Mouse (Mus musculus): ENCODE data around the gene Lrrc28. TPM values are rescaled to one million over a fixed set of nuclear protein-coding genes. Genes with fewer than 3 reads are reported as not detected.

The Lrrc28 gene
- polyA plus RNA-seq, 1 experiment from 2014 or later: 10.4 TPM

GRCm38 (mm10) chr7:67493795-67494687, 151.0 kb downstream of the Lrrc28 start:
- H3K4me2 ChIP-seq (replicated peaks): no peak overlapping the region
- H3K4me1 ChIP-seq (replicated peaks): no peaks in the 10 kb centered on the region
- no peak for ATAC-seq
- H3K9me3 ChIP-seq: no peaks in the 10 kb centered on the region
- no peak overlapping the region for H3K9ac ChIP-seq
- WGBS: 69% methylated on average over 9 of the region's 9 CpGs
- no peak overlapping the region for H3K27ac ChIP-seq
- H3K4me3 ChIP-seq (replicated peaks): no peak overlapping the region
- no peaks in the 10 kb centered on the region for H3K27me3 ChIP-seq (replicated peaks)
- H3K36me3 ChIP-seq: no peaks in the 10 kb centered on the region

GRCm38 (mm10) chr7:67487889-67488411, 157.1 kb downstream of the Lrrc28 start:
- no peak for ATAC-seq
- WGBS: 80% methylated on average over 10 of the region's 10 CpGs
- Histone ChIP-seq H3K9me3 (no peaks in the 10 kb centered on the region), H3K27ac (no peak overlapping the region), H3K4me2 (replicated peaks) (no peak overlapping the region), H3K27me3 (replicated peaks) (no peaks in the 10 kb centered on the region), H3K9ac (no peak overlapping the region), H3K4me3 (replicated peaks) (no peak overlapping the region), H3K36me3 (no peaks in the 10 kb centered on the region), H3K4me1 (replicated peaks) (no peaks in the 10 kb centered on the region)

GRCm38 (mm10) chr7:67486925-67487760, 157.9 kb downstream of the Lrrc28 start:
- no peak overlapping the region for H3K9ac ChIP-seq
- H3K4me2 ChIP-seq (replicated peaks): no peak overlapping the region
- H3K4me1 ChIP-seq (replicated peaks): no peaks in the 10 kb centered on the region
- H3K27me3 ChIP-seq (replicated peaks): no peaks in the 10 kb centered on the region
- WGBS: 78% methylated on average over 15 of the region's 15 CpGs
- no peaks in the 10 kb centered on the region for H3K36me3 ChIP-seq
- no peaks in the 10 kb centered on the region for H3K9me3 ChIP-seq
- H3K4me3 ChIP-seq (replicated peaks): no peak overlapping the region
- H3K27ac ChIP-seq: no peak overlapping the region
- no peak for ATAC-seq

GRCm38 (mm10) chr7:67486417-67486816, 158.7 kb downstream of the Lrrc28 start:
- no peak for ATAC-seq
- Histone ChIP-seq H3K4me3 (replicated peaks) (no peak overlapping the region), H3K36me3 (no peaks in the 10 kb centered on the region), H3K27ac (no peak overlapping the region), H3K4me2 (replicated peaks) (no peak overlapping the region), H3K4me1 (replicated peaks) (no peaks in the 10 kb centered on the region), H3K27me3 (replicated peaks) (no peaks in the 10 kb centered on the region), H3K9me3 (no peaks in the 10 kb centered on the region), H3K9ac (no peak overlapping the region)
- 80% methylated on average over 5 of the region's 5 CpGs for WGBS

- Histone ChIP-seq H3K4me2 (replicated peaks) (no peak overlapping the region), H3K4me1 (replicated peaks) (peaks cover 11% of the 10 kb centered on the region; the same call in 1 of the 2 replicates), H3K27me3 (replicated peaks) (no peaks in the 10 kb centered on the region), H3K36me3 (no peaks in the 10 kb centered on the region), H3K9me3 (no peaks in the 10 kb centered on the region), H3K9ac (no peak overlapping the region), H3K27ac (no peak overlapping the region), H3K4me3 (replicated peaks) (no peak overlapping the region)
- 87% methylated on average over 4 of the region's 4 CpGs for WGBS
- ATAC-seq: no peak
These were observed 161.4 kb downstream of the Lrrc28 start for GRCm38 (mm10) chr7:67483698-67484097.

- H3K4me3 ChIP-seq (replicated peaks): no peak overlapping the region
- H3K9ac ChIP-seq: no peak overlapping the region
- 79% methylated on average over 17 of the region's 17 CpGs for WGBS
- peak; percentile 25; the same call in 1 of the 2 replicates for ATAC-seq
- H3K27me3 ChIP-seq (replicated peaks): no peaks in the 10 kb centered on the region
- no peak overlapping the region for H3K27ac ChIP-seq
- H3K4me2 ChIP-seq (replicated peaks): no peak overlapping the region
- no peaks in the 10 kb centered on the region for H3K9me3 ChIP-seq
- H3K4me1 ChIP-seq (replicated peaks): peaks cover 11% of the 10 kb centered on the region; the same call in 1 of the 2 replicates
- no peaks in the 10 kb centered on the region for H3K36me3 ChIP-seq
These were observed 165.3 kb downstream of the Lrrc28 start for GRCm38 (mm10) chr7:67479576-67480413.

GRCm38 (mm10) chr7:67479168-67479567, 165.9 kb downstream of the Lrrc28 start:
- Histone ChIP-seq H3K4me1 (replicated peaks) (peaks cover 11% of the 10 kb centered on the region; the same call in 1 of the 2 replicates), H3K4me3 (replicated peaks) (no peak overlapping the region), H3K9me3 (no peaks in the 10 kb centered on the region), H3K27ac (no peak overlapping the region), H3K36me3 (no peaks in the 10 kb centered on the region), H3K4me2 (replicated peaks) (no peak overlapping the region), H3K27me3 (replicated peaks) (no peaks in the 10 kb centered on the region), H3K9ac (no peak overlapping the region)
- ATAC-seq: 0 out of 2 replicates have a peak, but pooled peaks have one; percentile 26
- WGBS: 70% methylated on average over 5 of the region's 5 CpGs

GRCm38 (mm10) chr7:67477996-67478395, 167.1 kb downstream of the Lrrc28 start:
- Histone ChIP-seq H3K9ac (no peak overlapping the region), H3K4me3 (replicated peaks) (no peak overlapping the region), H3K4me2 (replicated peaks) (no peak overlapping the region), H3K36me3 (no peaks in the 10 kb centered on the region), H3K27ac (no peak overlapping the region), H3K4me1 (replicated peaks) (peaks cover 11% of the 10 kb centered on the region; the same call in 1 of the 2 replicates), H3K27me3 (replicated peaks) (no peaks in the 10 kb centered on the region), H3K9me3 (no peaks in the 10 kb centered on the region)
- peak; percentile 29; the same call in 1 of the 2 replicates for ATAC-seq
- 61% methylated on average over 8 of the region's 10 CpGs for WGBS

- H3K27ac ChIP-seq: no peak overlapping the region
- WGBS: 52% methylated on average over 11 of the region's 11 CpGs
- H3K9me3 ChIP-seq: no peaks in the 10 kb centered on the region
- no peaks in the 10 kb centered on the region for H3K27me3 ChIP-seq (replicated peaks)
- no peak for ATAC-seq
- H3K4me2 ChIP-seq (replicated peaks): no peak overlapping the region
- H3K4me1 ChIP-seq (replicated peaks): no peaks in the 10 kb centered on the region
- no peak overlapping the region for H3K4me3 ChIP-seq (replicated peaks)
- H3K36me3 ChIP-seq: no peaks in the 10 kb centered on the region
- no peak overlapping the region for H3K9ac ChIP-seq
These were observed 173.8 kb downstream of the Lrrc28 start for GRCm38 (mm10) chr7:67471295-67471694.

GRCm38 (mm10) chr7:67468802-67469408, 176.2 kb downstream of the Lrrc28 start:
- Histone ChIP-seq H3K9ac (no peak overlapping the region), H3K9me3 (no peaks in the 10 kb centered on the region), H3K36me3 (no peaks in the 10 kb centered on the region), H3K4me1 (replicated peaks) (no peaks in the 10 kb centered on the region; the same call in 1 of the 2 replicates), H3K27ac (no peak overlapping the region), H3K4me2 (replicated peaks) (no peak overlapping the region), H3K4me3 (replicated peaks) (no peak overlapping the region), H3K27me3 (replicated peaks) (no peaks in the 10 kb centered on the region)
- 88% methylated on average over 7 of the region's 7 CpGs for WGBS
- no peak for ATAC-seq

GRCm38 (mm10) chr7:67468180-67468579, 176.9 kb downstream of the Lrrc28 start:
- 85% methylated on average over 3 of the region's 3 CpGs for WGBS
- Histone ChIP-seq H3K4me2 (replicated peaks) (no peak overlapping the region), H3K4me1 (replicated peaks) (peaks cover 6% of the 10 kb centered on the region; the same call in 1 of the 2 replicates), H3K27ac (no peak overlapping the region), H3K27me3 (replicated peaks) (no peaks in the 10 kb centered on the region), H3K9me3 (no peaks in the 10 kb centered on the region), H3K4me3 (replicated peaks) (no peak overlapping the region), H3K36me3 (no peaks in the 10 kb centered on the region), H3K9ac (no peak overlapping the region)
- ATAC-seq: no peak
